Mouse (Mus musculus) frontal cortex, adult 2 months (tissue): Measurements from ENCODE around the gene Gm4763. TPM values are rescaled to one million over a fixed set of nuclear protein-coding genes. Genes with fewer than 3 reads are reported as not detected.
"Not testable (repeated sequence)": the region's sequence is repeated elsewhere in the genome, so short reads cannot be mapped to it uniquely, and the experiment has no call there.

ENCODE experiments used
- DNase-seq, 2 experiments: peaks; one replicate each; pipeline ENCODE4 v3.0.0; 2022; ENCODE audit warnings: low spot score in 1 of 2; ENCODE audit errors: extremely low spot score in 1 of 2
- polyA plus RNA-seq: library from polyadenylated mRNA; depleted of rRNA; stranded (reverse); fragments of >200 nt; gene quantifications from 2 replicates; pipeline ENCODE4 v1.2.3, GENCODE M21; 2012; rRNA removed

The Gm4763 gene
- not detected in 2 replicates for polyA plus RNA-seq

DNA sequence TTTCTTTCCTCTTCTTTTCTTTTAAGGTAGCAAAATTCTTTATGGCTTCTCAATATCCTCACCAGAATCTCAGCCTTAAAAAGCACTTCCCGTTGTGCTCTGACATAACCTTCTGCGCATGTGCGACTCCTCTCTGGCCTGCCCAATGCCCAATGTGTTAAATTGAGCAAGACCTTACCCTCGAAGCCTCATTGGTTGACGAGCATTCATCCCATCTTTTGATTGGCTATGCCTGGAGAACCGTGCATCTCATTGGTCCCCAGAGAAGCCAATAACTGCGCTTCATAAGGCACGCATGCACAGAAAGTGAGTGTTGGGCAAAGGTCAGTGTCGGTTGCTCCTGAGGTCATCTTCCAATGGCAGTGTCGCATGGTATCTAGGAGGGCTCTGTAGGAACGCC, at the start of gene Gm4763:
Gene Gm4763, minus strand, starts transcription at position 101 of the 400 bp plus-strand sequence.
- DNase-seq, result not testable (repeated sequence)

DNA sequence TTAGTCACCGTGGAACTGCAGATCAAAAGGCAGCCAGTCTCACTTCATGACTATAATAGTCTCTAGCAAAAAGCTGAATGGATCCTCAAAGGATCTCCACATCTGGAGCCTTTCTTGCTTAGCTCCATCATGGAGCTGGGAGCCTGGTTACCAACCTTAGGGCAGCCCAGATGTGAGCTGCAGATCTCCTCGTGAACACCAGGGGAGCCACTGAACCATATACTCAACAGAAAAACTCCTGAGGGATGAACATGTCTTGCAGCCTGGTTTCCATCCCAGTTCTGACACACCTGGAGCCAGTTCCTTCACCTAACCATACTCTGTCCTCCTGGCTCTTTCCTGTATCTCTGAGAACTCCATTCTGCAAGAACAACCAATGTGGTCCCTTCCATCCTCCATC, 49.4 kb upstream of the Gm4763 start:
- DNase-seq, result no peak

DNA sequence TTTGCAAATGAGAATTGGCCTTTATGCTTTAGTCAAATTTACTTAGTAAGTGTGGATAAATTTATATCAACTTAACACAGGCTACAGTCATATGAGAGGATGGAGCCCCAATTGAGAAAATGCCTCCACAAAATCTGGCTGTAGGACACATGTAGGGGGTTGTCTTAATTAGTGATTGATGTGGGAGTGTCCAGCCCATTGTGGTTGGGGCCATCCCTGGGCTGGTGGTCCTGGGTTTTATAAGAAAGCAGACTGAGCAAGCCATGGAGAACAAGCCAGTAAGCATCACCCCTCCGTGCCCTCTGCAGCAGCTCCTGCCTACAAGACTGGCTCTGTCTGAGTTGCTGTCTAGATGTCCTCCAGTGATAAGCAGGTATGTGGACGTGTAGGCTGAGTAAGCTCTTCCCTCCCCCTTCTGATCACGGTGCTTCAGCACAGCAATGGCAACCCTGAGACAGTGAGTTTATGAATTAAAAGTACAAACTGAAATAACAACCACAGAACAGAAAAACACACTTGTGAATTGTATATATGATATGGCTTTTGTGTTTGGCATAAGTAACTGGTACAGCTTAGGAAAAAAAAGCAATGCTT, 47.3 kb upstream of the Gm4763 start:
- no peak for DNase-seq

GRCm38 (mm10) chr7:24771361-24771760, 44.7 kb upstream of the Gm4763 start:
- DNase-seq, result no peak

- no peak for DNase-seq
Measured at GRCm38 (mm10) chr7:24762574-24762973, 35.9 kb upstream of the Gm4763 start.

- no peak for DNase-seq
Measured at GRCm38 (mm10) chr7:24761161-24761560, 34.5 kb upstream of the Gm4763 start.

- no peak for DNase-seq
Measured at GRCm38 (mm10) chr7:24760211-24760610, 33.5 kb upstream of the Gm4763 start, which contains the start of gene Cd177. Gene Cd177, minus strand, starts transcription at chr7:24760311.

DNA sequence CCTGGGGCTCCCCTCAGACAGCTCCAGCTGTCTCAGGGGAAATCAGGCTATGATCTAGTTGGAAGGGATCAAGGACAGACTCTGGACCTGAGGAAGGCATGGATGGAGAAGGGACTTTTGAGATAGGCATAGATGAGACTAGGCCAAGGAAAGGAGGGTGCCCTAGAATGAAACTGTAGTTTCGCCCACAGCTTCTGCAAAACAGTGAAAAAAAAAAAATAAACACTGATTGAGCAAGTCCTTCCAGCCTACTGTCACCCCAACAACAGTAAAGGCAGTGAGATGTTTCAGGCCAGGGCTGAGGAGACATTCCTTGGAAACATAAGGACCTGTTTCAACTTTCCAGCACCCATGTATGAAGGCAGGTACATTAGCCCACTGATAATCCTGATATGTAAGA, 31.8 kb upstream of the Gm4763 start:
- DNase-seq, result no peak

GRCm38 (mm10) chr7:24753476-24753875, 26.8 kb upstream of the Gm4763 start:
- DNase-seq, result no peak

DNA sequence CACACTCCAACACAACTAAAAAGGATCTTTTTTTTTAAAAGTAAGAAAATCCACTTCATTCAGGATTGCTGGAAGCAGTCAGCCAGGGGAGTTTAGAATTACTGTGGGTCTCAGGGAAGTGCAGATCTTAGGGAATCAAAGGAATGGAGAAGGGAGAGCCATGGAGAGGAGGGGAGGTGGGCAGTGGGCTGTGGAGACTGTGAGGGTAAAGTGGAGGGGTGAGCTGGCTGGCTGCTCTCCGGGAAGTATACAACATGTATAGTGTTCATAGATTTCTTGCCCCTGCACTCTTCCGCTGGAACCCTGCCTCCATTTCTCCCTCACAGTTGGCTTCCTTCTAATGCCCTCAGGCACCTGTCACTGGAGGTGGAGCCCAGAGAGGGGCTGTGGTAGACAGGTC, 24.9 kb upstream of the Gm4763 start:
- DNase-seq, result no peak

- no peak for DNase-seq
Measured at GRCm38 (mm10) chr7:24750695-24751094, 24.0 kb upstream of the Gm4763 start.

DNA sequence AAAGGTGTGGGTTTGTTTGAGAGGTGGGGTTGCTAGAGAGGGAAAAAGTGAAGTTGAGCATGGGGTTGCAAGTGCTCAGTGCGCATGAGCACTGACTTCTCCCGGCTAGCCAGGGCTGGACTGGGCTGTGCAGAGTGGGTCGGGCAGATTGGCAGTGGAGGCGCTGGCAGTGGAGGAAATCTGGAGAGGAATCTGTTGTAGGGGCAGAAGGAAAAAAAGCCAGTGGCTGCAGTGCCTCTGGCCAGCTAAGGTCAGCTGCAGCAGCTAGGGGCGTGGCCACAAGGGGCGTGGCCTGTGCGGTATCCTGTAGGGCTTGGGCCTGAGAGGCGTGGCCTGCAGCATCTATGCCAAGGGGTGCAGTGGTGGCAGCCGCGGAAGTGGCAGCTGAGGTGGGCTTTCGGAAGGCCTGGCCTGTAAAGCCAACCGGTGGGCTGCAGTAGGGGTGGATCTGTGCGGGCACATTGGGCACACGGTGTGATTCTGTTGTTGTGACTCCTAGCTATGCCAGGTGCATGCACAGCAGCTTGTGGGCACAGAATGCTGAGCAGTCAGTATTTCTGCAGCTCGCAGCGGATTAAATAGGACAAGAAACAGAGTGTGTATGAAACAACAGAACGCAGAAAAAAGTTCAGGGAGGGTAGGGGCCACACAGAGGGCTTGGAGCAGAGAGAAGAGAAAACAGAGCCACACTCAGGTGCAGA, 9.4 kb upstream of the Gm4763 start:
- no peak for DNase-seq

- no peak for DNase-seq
Measured at GRCm38 (mm10) chr7:24715039-24715438, 11.7 kb downstream of the Gm4763 start.

- DNase-seq, result no peak
Measured at GRCm38 (mm10) chr7:24708832-24709292, 17.8 kb downstream of the Gm4763 start, which contains the start of gene BC049730. Gene BC049730, plus strand, starts transcription at chr7:24709242.

- not testable (repeated sequence) for DNase-seq
Measured at GRCm38 (mm10) chr7:24702841-24703240, 23.9 kb downstream of the Gm4763 start.

DNA sequence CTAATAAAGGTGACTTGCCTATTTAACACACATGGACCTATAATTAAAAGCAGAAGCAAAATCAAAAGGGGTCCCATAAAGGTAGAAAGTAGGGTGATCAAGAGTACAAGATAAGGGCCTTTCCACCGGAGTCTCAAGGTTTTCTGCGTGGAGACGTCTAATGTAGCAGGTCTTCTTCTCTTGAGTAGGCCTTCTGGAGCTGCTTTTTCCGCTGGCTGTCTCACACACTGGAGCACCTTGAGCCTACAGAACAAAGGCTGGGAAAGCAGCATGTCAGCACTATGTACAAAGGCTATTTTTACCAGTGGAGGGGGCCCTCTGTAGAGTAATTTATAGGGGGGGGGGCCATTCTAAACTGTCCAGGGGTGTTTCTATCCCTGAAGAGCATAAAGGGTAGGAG, 28.8 kb downstream of the Gm4763 start:
- not testable (repeated sequence) for DNase-seq

GRCm38 (mm10) chr7:24692693-24693092, 34.0 kb downstream of the Gm4763 start:
- not testable (repeated sequence) for DNase-seq

DNA sequence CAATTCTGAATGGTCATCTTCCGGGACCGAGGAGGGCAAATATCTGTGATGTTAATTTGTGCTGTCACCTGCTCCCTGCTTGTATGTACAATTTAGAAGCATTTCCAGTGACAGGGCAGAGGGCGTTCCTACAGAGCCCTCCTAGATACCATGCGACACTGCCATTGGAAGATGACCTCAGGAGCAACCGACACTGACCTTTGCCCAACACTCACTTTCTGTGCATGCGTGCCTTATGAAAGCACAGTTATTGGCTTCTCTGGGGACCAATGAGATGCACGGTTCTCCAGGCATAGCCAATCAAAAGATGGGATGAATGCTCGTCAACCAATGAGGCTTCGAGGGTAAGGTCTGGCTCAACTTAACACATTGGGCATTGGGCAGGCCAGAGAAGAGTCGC, 39.2 kb downstream of the Gm4763 start:
- DNase-seq, result not testable (repeated sequence)

- DNase-seq, result not testable (repeated sequence)
Measured at GRCm38 (mm10) chr7:24684121-24684520, 42.6 kb downstream of the Gm4763 start.

GRCm38 (mm10) chr7:24676575-24676974, 50.1 kb downstream of the Gm4763 start, which contains the start of gene Tex101:
Gene Tex101, minus strand, starts transcription at chr7:24676675.
- DNase-seq, result no peak

GRCm38 (mm10) chr7:24671944-24672439, 54.7 kb downstream of the Gm4763 start:
- DNase-seq, result no peak
